Mouse (Mus musculus): Measurements from ENCODE around the gene C1s2.
"Not testable (repeated sequence)": the region's sequence is repeated elsewhere in the genome, so short reads cannot be mapped to it uniquely, and the experiment has no call there.

Gene C1s2

DNA sequence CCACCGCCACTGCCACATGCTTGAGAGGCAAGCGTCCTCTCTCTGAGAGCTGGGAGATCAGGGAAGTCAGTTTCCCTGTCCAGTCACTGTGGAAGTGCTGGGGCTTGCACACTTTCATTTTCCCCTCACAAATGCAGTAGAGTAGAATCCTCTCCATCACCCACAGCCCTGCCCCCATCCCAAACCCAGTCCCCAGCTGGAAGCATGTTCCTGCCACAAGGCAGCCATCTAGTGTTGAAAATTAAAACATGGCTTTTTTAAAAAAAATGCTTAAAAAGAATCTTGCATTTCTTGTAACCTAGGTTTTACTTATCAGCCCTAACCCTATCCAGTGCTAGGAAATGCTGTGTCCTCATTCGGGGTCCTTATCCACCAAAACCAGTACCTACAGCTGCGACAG lies 4.2 kb upstream of the C1s2 start:
- no peak for DNase-seq (ENCODE audit: low read depth)

DNA sequence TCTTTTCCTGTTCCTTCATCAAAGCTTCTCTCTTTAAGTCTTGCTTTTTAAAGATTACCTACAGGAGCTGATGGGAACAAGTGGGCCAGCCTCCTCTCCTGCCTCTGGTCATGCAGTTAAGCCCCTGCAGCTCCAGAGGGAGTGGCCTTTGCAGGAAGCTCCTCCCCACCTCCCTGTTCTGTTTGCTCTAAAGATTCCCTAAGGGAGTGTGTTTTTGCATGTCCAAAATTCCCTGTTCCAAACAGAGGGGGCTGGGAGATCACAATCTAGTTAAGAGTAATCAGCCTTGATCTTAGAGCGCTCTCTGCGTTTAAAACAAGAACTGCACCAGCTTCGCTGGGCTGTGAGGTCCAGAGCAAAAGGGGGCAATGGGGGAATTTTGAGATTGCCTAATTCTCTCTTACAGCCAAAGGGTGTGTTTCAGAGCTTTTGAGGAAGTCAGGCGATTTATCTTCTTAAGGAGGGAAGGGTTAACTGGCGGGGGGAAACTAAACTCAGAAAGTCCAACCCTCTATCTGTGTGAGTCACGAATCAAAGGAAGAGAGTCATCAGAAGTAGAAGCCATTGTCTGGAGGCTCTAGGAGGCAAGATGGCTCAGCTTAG lies 1.1 kb upstream of the C1s2 start:
- not testable (repeated sequence) for DNase-seq (ENCODE audit: low read depth)

DNA sequence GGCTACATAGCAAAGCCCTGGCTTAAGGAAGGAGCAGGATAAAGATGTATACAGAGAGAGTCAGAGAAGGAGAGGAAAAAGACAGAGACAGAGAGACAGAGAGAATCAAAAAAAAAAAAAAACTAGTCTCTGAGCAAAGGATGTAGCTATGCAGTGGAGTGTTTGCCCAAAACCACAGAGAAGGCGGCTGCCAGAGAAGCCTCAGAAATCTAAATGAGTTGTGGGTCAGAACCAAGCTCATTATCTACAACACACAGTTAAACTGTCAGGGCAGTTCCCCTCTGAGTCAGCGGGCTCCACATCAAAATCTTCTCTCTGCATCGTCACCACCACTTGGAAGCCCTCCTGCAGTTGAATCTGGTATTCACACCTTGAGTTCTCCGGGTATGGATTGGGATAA lies 5.1 kb downstream of the C1s2 start:
- DNase-seq (ENCODE audit: low read depth): no peak

DNA sequence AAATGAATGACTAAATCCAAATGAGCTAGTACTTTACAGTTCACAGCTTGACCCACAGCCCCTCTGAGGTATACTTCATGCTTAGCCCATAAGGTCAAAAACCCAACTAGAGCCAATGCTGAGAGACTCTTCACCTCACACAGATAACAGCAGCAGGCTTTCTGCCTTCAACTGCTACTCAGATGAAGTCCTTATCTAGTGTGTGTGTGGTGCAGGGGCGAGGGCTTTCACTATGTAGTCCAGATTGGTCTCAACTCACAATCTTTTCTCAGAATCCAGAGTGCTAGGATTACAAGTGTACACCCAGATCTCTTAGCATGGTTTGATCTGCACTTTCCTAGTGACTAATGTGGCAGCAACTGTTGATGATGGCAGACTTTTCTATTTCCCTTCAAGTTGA lies 9.7 kb downstream of the C1s2 start:
- not testable (repeated sequence) for DNase-seq (ENCODE audit: low read depth)

DNA sequence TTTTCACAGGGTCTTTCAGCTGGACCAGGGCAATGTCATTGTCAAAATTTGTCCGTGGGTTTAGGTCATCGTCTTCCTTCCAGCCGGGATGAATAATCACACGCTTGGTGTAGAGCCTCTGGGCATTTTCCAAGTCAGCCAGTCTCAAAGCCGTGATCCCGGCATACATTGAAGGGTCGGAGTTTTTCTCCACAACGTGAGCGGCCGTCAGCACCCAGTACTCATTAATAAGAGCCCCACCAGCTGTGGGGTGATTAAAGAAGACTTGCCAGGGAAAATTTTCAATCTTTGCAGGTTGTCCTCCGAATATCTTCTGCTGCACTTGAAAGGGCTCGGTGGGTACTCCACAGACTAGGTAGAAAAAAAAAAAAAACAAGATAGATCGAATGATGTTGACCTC lies 10.3 kb downstream of the C1s2 start:
- DNase-seq (ENCODE audit: low read depth): no peak

DNA sequence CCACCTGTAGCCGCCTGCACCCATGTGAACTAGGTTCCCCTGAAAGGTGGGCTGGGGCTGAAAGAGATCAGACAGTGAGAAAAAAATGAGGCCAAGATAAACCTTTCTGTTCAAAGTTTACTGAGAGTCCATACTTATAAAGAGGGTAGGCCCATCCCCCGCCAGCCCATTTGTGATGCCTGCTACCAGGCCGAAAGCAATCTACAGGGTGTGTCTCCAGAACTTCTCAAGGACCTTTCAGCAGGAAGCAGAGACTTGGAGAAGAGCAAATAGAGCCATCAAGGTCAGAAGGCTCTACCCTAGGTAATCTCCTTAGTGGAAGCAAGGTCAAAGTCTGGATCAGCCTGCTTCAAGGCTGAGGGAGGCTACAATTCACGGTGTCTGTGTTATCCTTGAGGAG lies 33.9 kb downstream of the C1s2 start:
- DNase-seq (ENCODE audit: low read depth): no peak

DNA sequence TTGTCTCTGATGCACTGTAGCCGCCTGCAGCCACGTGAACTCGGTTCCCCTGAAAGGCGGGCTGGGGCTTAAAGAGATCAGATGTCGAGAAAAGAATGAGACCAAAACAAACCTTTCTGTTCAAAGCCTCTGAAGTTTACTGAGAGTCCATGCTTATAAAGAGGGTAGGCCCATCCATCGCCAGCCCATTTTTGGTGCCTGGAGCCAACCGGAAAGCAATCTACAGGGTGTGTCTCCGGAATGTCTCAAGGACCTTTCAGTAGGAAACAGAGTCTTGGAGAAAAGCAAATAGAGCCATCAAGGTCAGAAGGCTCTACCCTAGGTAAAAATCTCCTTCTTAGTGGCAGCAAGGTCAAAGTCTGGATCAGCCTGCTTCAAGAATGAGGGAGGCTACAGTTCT lies 42.8 kb downstream of the C1s2 start:
- DNase-seq (ENCODE audit: low read depth): no peak

DNA sequence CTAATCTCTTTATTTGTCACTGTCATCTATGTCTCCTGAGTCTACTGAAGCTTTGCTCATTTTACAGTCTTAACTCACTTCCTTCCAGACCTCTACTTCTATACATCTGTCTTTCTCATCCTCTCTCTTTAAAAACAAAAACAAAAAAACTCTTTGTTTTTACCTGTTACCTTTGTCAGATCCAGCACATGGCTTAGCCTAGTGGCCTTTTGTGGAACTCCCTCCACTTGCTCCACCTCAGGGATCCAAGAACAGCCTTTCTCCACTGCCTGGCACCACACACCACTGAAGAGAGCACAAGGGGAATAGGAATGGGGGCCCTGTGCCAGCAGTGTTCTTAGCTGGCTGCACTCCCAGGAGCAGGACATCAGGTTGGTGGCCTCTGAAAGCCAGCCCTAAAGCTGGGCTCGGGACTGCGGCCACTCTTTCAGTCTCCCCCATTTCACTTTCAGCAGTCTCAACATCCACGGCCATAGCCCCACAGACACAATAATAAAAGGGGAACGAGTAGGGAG lies 43.6 kb downstream of the C1s2 start:
- DNase-seq (ENCODE audit: low read depth): no peak

DNA sequence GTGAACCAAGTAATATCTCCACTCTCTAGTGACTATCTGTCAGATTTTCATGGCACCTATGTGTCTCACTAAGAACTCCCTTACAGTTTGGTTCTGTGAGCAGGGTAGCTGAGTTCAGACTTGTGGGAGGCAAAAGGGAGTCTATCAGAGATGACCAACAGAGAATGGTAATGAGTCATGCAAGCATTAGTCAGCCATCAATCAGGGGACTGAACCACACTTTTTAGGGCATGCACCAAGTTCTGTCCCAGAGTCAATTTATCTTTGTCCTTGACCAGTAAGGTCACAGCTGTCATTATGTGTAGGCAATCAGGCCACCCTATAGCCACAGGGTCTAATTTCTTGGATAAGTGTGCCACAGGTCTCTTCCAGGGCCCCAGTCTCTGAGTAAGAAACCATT lies 47.1 kb downstream of the C1s2 start:
- no peak for DNase-seq (ENCODE audit: low read depth)

DNA sequence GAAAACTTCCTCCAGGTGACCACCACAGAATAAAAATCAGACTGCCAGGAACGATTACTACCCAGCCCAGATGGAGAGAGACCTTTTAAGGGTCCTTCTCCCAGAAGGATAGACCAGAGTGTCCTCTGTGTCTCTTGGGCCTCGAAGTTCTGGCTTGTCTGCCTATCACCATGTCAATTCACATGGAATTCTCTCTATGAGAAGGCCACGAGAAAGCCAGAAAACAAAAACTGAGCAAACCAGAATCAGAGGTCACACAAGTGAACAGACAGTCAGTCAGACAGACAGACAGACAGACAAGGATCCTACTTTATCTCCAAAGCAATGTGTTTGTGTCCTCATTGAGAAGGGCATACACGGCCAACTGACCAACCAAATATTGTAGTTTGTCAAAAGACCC lies 49.6 kb downstream of the C1s2 start:
- DNase-seq (ENCODE audit: low read depth): no peak

DNA sequence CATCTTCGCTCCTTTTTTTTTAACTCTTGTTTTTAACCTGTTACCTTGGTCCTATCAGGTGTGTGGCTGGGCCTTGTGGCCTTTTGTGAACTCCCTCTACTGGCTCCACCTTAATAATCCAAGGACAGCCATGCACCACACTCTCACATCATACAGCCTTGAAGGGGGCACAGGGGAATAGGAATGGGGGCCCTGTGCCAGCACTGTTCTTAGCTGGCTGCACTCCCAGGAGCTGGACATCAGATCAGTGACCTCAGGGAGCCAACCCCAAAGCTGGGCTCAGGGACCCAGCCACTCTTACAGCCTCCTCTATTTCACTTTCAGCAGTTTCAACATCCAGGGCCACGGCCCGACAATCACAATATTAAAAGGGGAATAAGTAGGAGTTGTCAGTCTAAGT lies 50.1 kb downstream of the C1s2 start:
- DNase-seq (ENCODE audit: low read depth): no peak

DNA sequence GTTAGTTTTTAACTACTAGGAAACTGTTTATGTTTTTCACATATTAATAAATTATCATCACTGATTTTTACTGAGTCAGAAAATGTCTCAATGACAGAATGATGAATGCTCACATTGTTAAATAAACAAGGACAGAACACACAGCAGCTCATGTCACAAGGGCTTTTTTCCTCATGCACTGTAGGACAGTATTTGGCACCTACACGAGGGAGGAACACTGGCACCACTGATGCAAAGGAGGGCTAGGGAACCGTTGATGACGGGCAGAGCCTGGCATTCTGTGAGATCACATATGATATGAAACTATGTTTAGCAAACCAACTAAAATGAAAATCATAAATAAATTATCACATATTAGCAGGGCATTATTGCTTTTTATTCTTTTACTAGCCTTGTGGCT lies 51.0 kb downstream of the C1s2 start:
- DNase-seq (ENCODE audit: low read depth): no peak

DNA sequence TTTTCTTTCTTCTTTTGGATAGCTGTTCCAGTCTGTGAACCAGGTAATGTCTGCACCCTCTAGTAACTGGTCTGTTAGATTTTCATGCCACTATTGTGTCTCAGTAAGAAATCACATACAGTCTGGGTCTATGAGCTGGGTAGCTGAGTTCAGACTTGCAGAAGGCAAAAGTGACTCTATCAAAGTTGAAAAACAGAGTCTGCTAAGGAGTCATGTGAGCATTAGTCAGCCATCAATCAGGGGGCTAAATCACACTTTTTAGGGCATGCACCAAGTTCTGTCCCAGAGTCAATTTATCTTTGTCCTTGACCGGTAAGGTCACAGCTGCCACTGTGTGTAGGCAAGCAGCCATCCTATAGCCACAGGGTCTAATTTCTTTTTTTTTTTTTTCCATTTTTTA lies 53.7 kb downstream of the C1s2 start:
- no peak for DNase-seq (ENCODE audit: low read depth)

DNA sequence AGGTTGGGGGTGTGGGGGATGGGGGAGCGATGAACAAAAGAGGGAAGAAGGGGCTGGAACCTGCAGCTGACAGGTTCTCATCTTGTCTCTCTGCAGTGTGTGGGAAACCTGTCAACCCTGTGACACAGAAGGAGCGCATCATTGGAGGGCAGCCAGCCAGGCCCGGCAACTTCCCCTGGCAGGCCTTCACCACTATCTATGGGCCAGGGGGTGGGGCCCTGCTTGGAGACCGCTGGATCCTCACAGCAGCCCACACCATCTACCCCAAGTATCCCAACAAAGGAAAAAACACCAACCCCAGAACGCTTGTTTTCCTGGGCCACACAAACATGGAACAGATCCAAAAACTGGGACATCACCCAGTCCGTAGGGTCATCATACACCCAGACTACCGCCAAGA lies 55.7 kb downstream of the C1s2 start:
- DNase-seq (ENCODE audit: low read depth): not testable (repeated sequence)

DNA sequence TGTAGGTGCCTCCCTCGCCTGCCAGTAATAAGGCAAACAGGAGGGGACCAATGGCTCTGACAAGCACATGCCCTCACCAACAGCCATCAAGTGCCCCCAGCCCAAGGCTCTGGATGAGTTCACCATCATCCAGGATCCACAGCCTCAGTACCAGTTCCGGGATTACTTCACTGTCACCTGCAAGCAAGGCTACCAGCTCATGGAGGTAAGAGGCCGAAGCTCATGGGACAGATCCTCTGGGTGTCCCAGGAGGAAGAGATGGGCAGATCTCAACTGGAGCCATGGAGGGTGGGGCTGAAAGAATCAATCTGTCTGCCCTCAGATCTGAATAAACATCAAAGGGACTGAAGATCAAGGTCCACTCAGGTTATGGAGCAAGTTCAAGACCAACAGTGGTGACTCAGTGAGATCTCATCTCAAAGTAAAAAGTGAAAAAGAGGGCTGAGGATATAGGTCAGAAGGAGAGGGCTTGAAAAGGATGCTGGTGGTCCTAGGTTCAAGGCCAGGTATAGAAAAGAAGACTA lies 60.7 kb downstream of the C1s2 start:
- not testable (repeated sequence) for DNase-seq (ENCODE audit: low read depth)
